Mouse (Mus musculus): ENCODE data around the gene Magi2. TPM values are rescaled to one million over a fixed set of nuclear protein-coding genes. Genes with fewer than 3 reads are reported as not detected.

Magi2 gene
- polyA plus RNA-seq, 1 experiment, result 0.79 TPM

DNA sequence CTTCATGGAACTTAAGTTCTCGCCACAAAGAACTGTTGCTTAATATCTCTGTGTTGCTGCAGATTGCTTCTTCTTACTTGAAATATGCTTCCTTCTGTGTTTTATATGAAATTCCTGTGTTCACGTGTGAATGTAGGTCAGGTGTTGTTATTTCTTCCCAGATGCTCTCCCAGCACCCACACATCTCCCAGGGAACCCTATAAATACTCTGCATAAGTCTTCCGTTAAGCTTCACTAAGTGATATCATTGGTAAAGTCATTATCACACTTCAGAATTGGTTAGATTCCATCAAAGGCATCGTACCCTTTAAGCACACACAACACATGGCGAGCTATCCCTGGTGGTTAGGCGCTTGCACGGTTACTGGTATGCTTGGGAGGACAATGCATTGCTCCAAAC, 1257.7 kb downstream of the Magi2 start:
- no peak overlapping the region for H3K27ac ChIP-seq (ENCODE audit: insufficient read depth, low read length)
- TF ChIP-seq CTCF (IDR thresholded peaks at IDR 0.05; ENCODE audit: extremely low read depth, insufficient read depth, insufficient read length, insufficient replicate concordance), result no peak
- no peak for TF ChIP-seq POLR2A (IDR thresholded peaks at IDR 0.05; ENCODE audit: low read depth, low read length)
- H3K4me3 ChIP-seq (ENCODE audit: extremely low read depth, insufficient read depth, insufficient read length), result no peak overlapping the region
- no peaks in the 10 kb centered on the region for H3K36me3 ChIP-seq (ENCODE audit: control insufficient read depth, insufficient read depth, low read length)
- no peaks in the 10 kb centered on the region for H3K4me1 ChIP-seq (ENCODE audit: control insufficient read depth, insufficient read depth, insufficient read length)
- no peak for DNase-seq (ENCODE audit: low read depth in 1 of 2, low spot score in 2 of 2)
- H3K27me3 ChIP-seq (ENCODE audit: control insufficient read depth, insufficient read depth, low read length), result no peaks in the 10 kb centered on the region; the same call in 1 of the 2 replicates
- 89% methylated on average over 7 of the region's 7 CpGs for WGBS

GRCm38 (mm10) chr5:20491911-20492310, 1265.1 kb downstream of the Magi2 start:
- 80% methylated on average over 2 of the region's 2 CpGs for WGBS
- no peak for DNase-seq (ENCODE audit: low read depth in 1 of 2, low spot score in 2 of 2)
- Histone ChIP-seq H3K4me1 (ENCODE audit: control insufficient read depth, insufficient read depth, insufficient read length) (no peaks in the 10 kb centered on the region; the same call in 1 of the 2 replicates), H3K4me3 (ENCODE audit: extremely low read depth, insufficient read depth, insufficient read length) (no peak overlapping the region), H3K27ac (ENCODE audit: insufficient read depth, low read length) (no peak overlapping the region), H3K27me3 (ENCODE audit: control insufficient read depth, insufficient read depth, low read length) (no peaks in the 10 kb centered on the region), H3K36me3 (ENCODE audit: control insufficient read depth, insufficient read depth, low read length) (no peaks in the 10 kb centered on the region)
- TF ChIP-seq POLR2A (IDR thresholded peaks at IDR 0.05; ENCODE audit: low read depth, low read length) (no peak), CTCF (IDR thresholded peaks at IDR 0.05; ENCODE audit: extremely low read depth, insufficient read depth, insufficient read length, insufficient replicate concordance) (no peak)

GRCm38 (mm10) chr5:20492679-20493078, 1265.8 kb downstream of the Magi2 start:
- Histone ChIP-seq H3K4me3 (ENCODE audit: extremely low read depth, insufficient read depth, insufficient read length) (no peak overlapping the region), H3K27me3 (ENCODE audit: control insufficient read depth, insufficient read depth, low read length) (no peaks in the 10 kb centered on the region), H3K27ac (ENCODE audit: insufficient read depth, low read length) (no peak overlapping the region), H3K36me3 (ENCODE audit: control insufficient read depth, insufficient read depth, low read length) (no peaks in the 10 kb centered on the region), H3K4me1 (ENCODE audit: control insufficient read depth, insufficient read depth, insufficient read length) (no peaks in the 10 kb centered on the region; the same call in 1 of the 2 replicates)
- 92% methylated on average over 7 of the region's 7 CpGs for WGBS
- TF ChIP-seq CTCF (IDR thresholded peaks at IDR 0.05; ENCODE audit: extremely low read depth, insufficient read depth, insufficient read length, insufficient replicate concordance) (no peak), POLR2A (IDR thresholded peaks at IDR 0.05; ENCODE audit: low read depth, low read length) (no peak)
- no peak for DNase-seq (ENCODE audit: low read depth in 1 of 2, low spot score in 2 of 2)

GRCm38 (mm10) chr5:20494010-20494409, 1267.2 kb downstream of the Magi2 start:
- no peaks in the 10 kb centered on the region for H3K27me3 ChIP-seq (ENCODE audit: control insufficient read depth, insufficient read depth, low read length)
- no peaks in the 10 kb centered on the region; the same call in 1 of the 2 replicates for H3K4me1 ChIP-seq (ENCODE audit: control insufficient read depth, insufficient read depth, insufficient read length)
- no peak for DNase-seq (ENCODE audit: low read depth in 1 of 2, low spot score in 2 of 2)
- WGBS, result 7% methylated on average over 6 of the region's 6 CpGs
- H3K36me3 ChIP-seq (ENCODE audit: control insufficient read depth, insufficient read depth, low read length), result no peaks in the 10 kb centered on the region
- TF ChIP-seq POLR2A (IDR thresholded peaks at IDR 0.05; ENCODE audit: low read depth, low read length) (no peak), CTCF (IDR thresholded peaks at IDR 0.05; ENCODE audit: extremely low read depth, insufficient read depth, insufficient read length, insufficient replicate concordance) (no peak)
- H3K27ac ChIP-seq (ENCODE audit: insufficient read depth, low read length), result no peak overlapping the region
- H3K4me3 ChIP-seq (ENCODE audit: extremely low read depth, insufficient read depth, insufficient read length), result no peak overlapping the region

DNA sequence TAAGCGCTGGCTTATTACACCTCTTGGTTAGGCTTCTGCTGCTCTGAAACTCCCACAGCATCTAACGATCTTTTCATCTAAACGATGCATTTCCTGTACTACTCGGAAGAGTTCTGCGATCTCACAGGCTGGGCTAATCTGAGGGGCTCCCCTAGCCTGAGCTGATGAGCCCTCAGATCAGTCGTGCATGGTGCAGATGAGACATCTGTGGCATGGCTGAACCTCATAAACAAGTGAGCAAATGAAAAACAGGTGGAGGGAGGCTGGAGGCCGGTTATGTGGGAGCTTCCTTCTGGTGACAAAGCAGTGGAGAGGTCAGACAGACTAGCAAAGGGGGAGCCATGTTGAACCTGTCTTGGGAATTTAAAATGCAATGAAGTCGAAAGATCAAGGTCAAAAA, 1270.1 kb downstream of the Magi2 start:
- TF ChIP-seq POLR2A (IDR thresholded peaks at IDR 0.05; ENCODE audit: low read depth, low read length) (no peak), CTCF (IDR thresholded peaks at IDR 0.05; ENCODE audit: extremely low read depth, insufficient read depth, insufficient read length, insufficient replicate concordance) (no peak)

DNA sequence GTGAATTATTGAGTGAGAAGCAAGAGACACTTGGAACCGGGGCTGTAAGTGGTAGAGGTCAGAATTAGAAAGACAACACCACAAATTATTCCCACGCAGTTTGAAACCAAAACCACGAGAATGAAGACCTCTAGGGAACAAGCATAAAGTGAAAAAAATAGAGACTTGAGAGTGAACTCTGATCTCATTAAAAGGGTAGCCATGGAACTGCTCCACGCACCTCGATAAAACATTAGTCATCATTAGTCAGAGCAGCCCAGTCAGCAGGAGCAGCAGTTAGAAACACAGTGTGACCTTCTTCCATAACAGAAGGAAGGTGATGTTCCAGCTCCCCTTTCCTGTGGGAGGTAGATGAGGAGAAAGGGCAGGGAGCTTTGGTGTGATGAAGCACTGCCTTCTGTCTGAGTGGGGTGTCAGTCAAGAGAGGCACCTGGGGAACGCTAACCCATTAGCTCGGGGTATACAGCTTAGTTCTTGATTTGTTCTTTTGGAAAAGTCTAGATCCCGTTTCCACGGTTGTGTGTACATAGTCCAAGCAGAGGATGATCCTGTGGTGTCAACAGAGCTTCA, 1272.3 kb downstream of the Magi2 start:
- WGBS, result 61% methylated on average over 9 of the region's 9 CpGs
- no peaks in the 10 kb centered on the region for H3K36me3 ChIP-seq (ENCODE audit: control insufficient read depth, insufficient read depth, low read length)
- no peak overlapping the region for H3K4me3 ChIP-seq (ENCODE audit: extremely low read depth, insufficient read depth, insufficient read length)
- TF ChIP-seq POLR2A (IDR thresholded peaks at IDR 0.05; ENCODE audit: low read depth, low read length), result no peak
- no peak for TF ChIP-seq CTCF (IDR thresholded peaks at IDR 0.05; ENCODE audit: extremely low read depth, insufficient read depth, insufficient read length, insufficient replicate concordance)
- H3K4me1 ChIP-seq (ENCODE audit: control insufficient read depth, insufficient read depth, insufficient read length), result no peaks in the 10 kb centered on the region; the same call in 1 of the 2 replicates
- no peak for DNase-seq (ENCODE audit: low read depth in 1 of 2, low spot score in 2 of 2)
- no peak overlapping the region for H3K27ac ChIP-seq (ENCODE audit: insufficient read depth, low read length)
- H3K27me3 ChIP-seq (ENCODE audit: control insufficient read depth, insufficient read depth, low read length), result no peaks in the 10 kb centered on the region

More for the DNA sequence above, 1270.1 kb downstream of the Magi2 start:
- H3K36me3 ChIP-seq (ENCODE audit: control insufficient read depth, insufficient read depth, low read length), result no peaks in the 10 kb centered on the region
- H3K27me3 ChIP-seq (ENCODE audit: control insufficient read depth, insufficient read depth, low read length), result no peaks in the 10 kb centered on the region
- DNase-seq (ENCODE audit: low read depth in 1 of 2, low spot score in 2 of 2), result no peak
- no peak overlapping the region for H3K27ac ChIP-seq (ENCODE audit: insufficient read depth, low read length)
- WGBS, result 22% methylated on average over 8 of the region's 8 CpGs
- no peaks in the 10 kb centered on the region; the same call in 1 of the 2 replicates for H3K4me1 ChIP-seq (ENCODE audit: control insufficient read depth, insufficient read depth, insufficient read length)
- no peak overlapping the region for H3K4me3 ChIP-seq (ENCODE audit: extremely low read depth, insufficient read depth, insufficient read length)

DNA sequence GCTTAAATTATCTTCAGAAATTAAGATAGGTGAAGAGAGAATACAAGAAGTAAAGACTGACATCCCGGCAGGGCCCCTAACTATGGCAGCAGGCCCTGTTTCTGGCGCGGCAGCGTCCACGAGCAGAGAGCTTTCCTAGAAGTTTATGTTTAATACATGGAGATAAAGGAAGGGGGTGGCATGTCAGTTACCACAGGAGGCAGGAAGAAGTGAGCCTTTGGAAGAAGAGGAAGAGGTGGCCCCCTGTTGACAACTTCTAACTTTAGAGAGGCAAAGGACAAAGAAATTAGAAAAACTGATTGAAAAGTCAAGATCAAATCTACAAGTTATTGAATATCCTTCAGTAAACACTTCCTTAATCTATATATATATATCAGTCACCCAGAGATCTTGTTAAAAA, 1281.8 kb downstream of the Magi2 start:
- 43% methylated on average over 5 of the region's 5 CpGs for WGBS
- TF ChIP-seq CTCF (IDR thresholded peaks at IDR 0.05; ENCODE audit: extremely low read depth, insufficient read depth, insufficient read length, insufficient replicate concordance) (no peak), POLR2A (IDR thresholded peaks at IDR 0.05; ENCODE audit: low read depth, low read length) (no peak)
- Histone ChIP-seq H3K4me3 (ENCODE audit: extremely low read depth, insufficient read depth, insufficient read length) (no peak overlapping the region), H3K27me3 (ENCODE audit: control insufficient read depth, insufficient read depth, low read length) (no peaks in the 10 kb centered on the region), H3K4me1 (ENCODE audit: control insufficient read depth, insufficient read depth, insufficient read length) (no peaks in the 10 kb centered on the region), H3K27ac (ENCODE audit: insufficient read depth, low read length) (no peak overlapping the region), H3K36me3 (ENCODE audit: control insufficient read depth, insufficient read depth, low read length) (no peaks in the 10 kb centered on the region)
- DNase-seq (ENCODE audit: low read depth in 1 of 2, low spot score in 2 of 2), result no peak
